Mouse (Mus musculus): ENCODE measurements around the gene Clcf1. TPM values are rescaled to one million over a fixed set of nuclear protein-coding genes. Genes with fewer than 3 reads are reported as not detected.
"Not testable (repeated sequence)": the region's sequence is repeated elsewhere in the genome, so short reads cannot be mapped to it uniquely, and the experiment has no call there.

The Clcf1 gene
- total RNA-seq, 1 experiment from 2014 or later, result 2.0 TPM

DNA sequence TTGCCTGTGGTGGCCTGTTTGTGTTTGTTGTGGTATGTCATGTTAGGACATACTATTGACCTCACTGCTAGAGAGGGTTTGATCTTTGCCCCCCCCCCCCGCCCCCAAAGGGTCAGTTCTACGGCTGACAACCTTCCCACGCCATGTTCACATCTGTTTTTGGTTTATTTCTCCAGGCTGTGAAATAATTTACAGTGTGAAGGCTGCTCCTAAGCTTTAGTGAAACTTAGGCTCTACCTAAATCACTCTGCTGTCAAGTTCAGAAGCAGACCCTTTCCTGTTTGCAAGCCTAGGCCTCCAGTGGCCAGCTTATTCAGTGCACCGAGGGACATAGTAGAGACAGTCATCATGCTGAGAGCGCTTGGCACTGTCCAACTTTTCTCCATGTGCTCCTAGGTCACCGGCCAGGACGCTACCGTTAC, 26.2 kb downstream of the Clcf1 start:
- ATAC-seq (replicated peaks; ENCODE audit: low read depth, poor library complexity, severe bottlenecking), result no peak

DNA sequence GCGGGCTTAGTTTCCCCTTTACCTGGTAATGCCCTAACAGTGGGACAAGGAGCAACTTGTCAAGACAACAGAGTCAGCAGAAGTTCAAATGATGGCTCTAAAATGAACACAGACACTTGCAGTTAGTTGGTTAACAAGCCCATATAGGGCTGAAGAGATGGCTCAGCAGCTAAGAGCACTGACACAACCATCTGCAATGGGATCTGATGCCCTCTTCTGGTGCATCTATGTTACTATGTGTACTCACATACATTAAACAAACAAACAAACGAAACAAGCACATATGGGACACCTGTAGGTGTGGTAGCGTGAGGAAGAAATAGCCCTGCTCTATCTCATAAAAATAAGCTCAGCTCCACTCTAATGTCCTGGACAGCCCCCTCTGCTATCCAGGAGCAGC, 28.4 kb downstream of the Clcf1 start:
- ATAC-seq (replicated peaks; ENCODE audit: low read depth, poor library complexity, severe bottlenecking), result no peak

DNA sequence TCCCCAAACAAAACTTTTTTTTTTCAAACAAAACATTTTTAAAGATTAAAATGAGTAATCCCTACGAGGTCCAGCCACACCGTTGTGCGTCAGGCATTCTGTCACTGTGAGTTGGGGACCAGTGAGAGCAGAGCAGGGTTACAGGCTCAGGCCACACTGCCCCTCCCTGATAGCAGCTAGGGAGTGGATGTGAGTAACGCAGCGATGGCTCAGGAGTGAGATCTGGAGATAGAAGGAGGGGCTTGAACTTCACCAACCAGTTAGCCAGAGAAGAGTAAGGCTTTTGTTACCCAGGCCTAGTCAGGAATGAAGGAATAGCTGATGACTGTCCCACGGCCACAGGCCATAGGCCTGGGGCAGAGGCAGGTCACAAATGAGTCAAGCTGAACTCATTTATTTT, 30.7 kb downstream of the Clcf1 start:
- no peak for ATAC-seq (replicated peaks; ENCODE audit: low read depth, poor library complexity, severe bottlenecking)

GRCm38 (mm10) chr19:4247010-4247409, 33.0 kb downstream of the Clcf1 start:
- peak; percentile 39; the same call in 1 of the 2 replicates for ATAC-seq (replicated peaks; ENCODE audit: low read depth, poor library complexity, severe bottlenecking)

DNA sequence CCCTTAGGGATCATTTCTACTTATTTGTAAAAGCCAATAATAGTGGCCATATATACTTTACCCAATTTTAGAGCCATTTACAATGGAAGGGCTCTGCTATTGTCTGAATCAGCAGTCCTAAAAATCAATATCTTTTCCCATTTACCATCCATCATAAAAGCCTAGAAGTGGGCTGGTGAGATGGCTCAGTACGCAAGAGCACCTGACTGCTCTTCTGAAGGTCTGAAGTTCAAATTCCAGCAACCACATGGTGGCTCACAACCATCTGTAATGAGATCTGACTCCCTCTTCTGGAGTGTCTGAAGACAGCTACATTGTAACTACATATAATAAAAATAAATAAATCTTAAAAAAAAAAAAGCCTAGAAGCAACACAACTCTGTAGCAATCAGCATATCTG, 34.6 kb downstream of the Clcf1 start:
- not testable (repeated sequence) for ATAC-seq (replicated peaks; ENCODE audit: low read depth, poor library complexity, severe bottlenecking)

GRCm38 (mm10) chr19:4254230-4254629, 40.2 kb downstream of the Clcf1 start:
- no peak for ATAC-seq (replicated peaks; ENCODE audit: low read depth, poor library complexity, severe bottlenecking)

DNA sequence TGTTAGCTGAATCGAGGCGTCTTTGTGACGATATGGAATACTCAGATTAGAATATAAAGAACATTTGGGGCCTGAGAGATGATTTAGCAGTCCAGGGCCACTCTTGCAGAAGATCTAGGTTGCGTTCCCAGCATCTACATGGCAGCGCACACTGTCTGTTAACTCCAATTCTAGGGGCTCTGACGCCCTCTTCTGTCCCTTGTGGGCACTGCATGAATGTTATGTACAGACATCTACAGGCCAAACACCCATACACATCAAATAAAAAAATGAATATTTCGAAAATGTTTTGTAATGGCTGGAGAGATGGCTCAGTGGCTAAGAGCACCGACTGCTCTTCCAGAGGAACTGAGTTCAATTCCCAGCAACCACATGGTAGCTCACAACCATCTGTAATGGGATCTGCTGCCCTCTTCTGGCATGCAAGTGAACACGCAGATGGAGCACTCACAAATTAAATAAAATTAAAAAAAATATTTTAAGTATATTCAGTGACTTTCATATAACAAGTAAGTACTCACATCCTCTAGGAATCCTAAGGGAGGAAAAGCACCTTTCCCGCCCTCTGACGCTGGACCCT, 41.6 kb downstream of the Clcf1 start:
- no peak for ATAC-seq (replicated peaks; ENCODE audit: low read depth, poor library complexity, severe bottlenecking)

- ATAC-seq (replicated peaks; ENCODE audit: low read depth, poor library complexity, severe bottlenecking), result peak; percentile 94
These were observed 43.3 kb downstream of the Clcf1 start for GRCm38 (mm10) chr19:4257216-4257896.

DNA sequence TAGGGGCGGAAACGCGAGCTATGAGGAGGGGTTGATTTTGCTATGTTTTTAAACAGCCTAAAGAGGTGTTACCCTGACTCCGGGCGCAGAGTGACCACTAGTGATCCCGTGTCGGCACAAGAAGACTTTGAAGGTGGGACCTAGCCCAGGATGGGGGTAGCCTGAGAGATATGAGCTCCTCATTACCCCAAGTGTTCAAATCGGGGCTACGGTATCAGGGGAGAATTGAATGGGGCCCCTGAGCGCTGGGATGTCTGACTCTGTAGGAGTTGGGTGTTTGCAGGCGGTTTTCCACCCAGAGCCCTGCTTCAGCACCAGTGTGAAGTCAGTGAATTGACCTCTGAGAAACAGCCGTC, 43.8 kb downstream of the Clcf1 start:
- ATAC-seq (replicated peaks; ENCODE audit: low read depth, poor library complexity, severe bottlenecking), result no peak

GRCm38 (mm10) chr19:4261038-4261698, 47.1 kb downstream of the Clcf1 start:
- peak; percentile 60 for ATAC-seq (replicated peaks; ENCODE audit: low read depth, poor library complexity, severe bottlenecking)

- ATAC-seq (replicated peaks; ENCODE audit: low read depth, poor library complexity, severe bottlenecking), result no peak
These were observed 48.7 kb downstream of the Clcf1 start for GRCm38 (mm10) chr19:4262756-4263155.

GRCm38 (mm10) chr19:4263702-4264101, 49.7 kb downstream of the Clcf1 start:
- no peak for ATAC-seq (replicated peaks; ENCODE audit: low read depth, poor library complexity, severe bottlenecking)

DNA sequence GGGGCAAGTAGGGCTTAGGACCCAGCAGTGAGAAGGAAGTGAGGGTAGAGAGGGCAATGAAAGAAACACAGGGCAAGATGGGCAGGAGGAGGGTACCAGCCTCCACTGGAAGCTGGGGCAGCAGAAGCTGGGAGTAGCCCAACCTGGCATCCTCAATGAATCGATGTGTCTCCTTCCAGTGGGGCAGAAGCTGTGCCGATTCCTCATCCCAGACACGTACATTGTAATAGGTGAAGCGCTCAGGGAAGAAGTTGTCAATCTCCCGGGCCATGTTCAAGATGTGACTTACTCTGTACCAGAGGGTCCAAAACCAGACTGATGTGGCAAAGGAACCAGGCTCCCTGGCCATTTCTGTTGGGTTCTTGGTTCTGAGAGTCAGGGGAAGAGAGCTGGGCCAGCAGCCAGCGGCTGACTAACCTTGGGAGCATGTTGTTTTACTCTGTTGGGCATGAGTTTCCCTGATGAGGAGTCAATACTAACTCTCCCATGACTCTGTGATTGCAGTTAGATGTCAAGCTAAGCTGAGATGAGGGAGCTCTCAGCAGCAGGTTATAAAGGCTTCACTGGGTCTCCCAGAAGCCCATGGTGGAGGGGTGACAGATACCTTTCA, 50.2 kb downstream of the Clcf1 start:
- no peak for ATAC-seq (replicated peaks; ENCODE audit: low read depth, poor library complexity, severe bottlenecking)

- no peak for ATAC-seq (replicated peaks; ENCODE audit: low read depth, poor library complexity, severe bottlenecking)
These were observed 51.9 kb downstream of the Clcf1 start for GRCm38 (mm10) chr19:4265956-4266355.

- peak; percentile 90 for ATAC-seq (replicated peaks; ENCODE audit: low read depth, poor library complexity, severe bottlenecking)
These were observed 54.7 kb downstream of the Clcf1 start, which contains the start of gene Ssh3 for GRCm38 (mm10) chr19:4268566-4269361. Gene Ssh3, minus strand, starts transcription at chr19:4269180.

GRCm38 (mm10) chr19:4270187-4270586, 56.1 kb downstream of the Clcf1 start:
- no peak for ATAC-seq (replicated peaks; ENCODE audit: low read depth, poor library complexity, severe bottlenecking)

DNA sequence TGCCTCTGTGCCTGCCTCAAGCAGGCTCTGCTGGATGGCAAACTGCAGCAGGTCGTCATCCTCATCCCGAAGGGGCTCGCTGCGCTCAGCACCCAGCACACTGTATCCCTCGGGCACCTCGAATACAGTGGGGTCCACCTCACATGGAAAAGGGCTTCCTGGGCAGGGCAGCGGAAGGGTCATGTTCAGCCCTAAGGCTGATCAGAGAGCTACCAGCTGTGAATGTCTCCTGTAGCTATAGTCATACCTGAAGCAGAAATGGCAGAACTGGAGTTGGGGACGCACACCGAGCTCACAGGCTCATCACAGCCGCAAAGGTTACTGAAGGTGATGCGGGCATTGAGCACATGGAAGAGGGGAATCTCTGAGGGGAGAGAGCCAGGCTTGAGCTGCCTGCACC, 56.9 kb downstream of the Clcf1 start:
- no peak for ATAC-seq (replicated peaks; ENCODE audit: low read depth, poor library complexity, severe bottlenecking)

Data from common myeloid progenitor, adult 5-6 weeks (primary cell).